Mouse (Mus musculus): ENCODE data around the gene Cspg4.
"Not testable (repeated sequence)": the region's sequence is repeated elsewhere in the genome, so short reads cannot be mapped to it uniquely, and the experiment has no call there.

The Cspg4 gene

GRCm38 (mm10) chr9:56891517-56892011 lies 26.7 kb downstream of the Cspg4 start:
- DNase-seq (ENCODE audit: low read depth) = no peak

- DNase-seq (ENCODE audit: low read depth) = no peak
Measured at GRCm38 (mm10) chr9:56892111-56892510, 27.3 kb downstream of the Cspg4 start.

- DNase-seq (ENCODE audit: low read depth) = no peak
Measured at GRCm38 (mm10) chr9:56893313-56893712, 28.5 kb downstream of the Cspg4 start.

GRCm38 (mm10) chr9:56894006-56894405 lies 29.2 kb downstream of the Cspg4 start:
- DNase-seq (ENCODE audit: low read depth) = no peak

GRCm38 (mm10) chr9:56896779-56897178 lies 31.9 kb downstream of the Cspg4 start:
- DNase-seq (ENCODE audit: low read depth) = no peak

- no peak for DNase-seq (ENCODE audit: low read depth)
Measured at GRCm38 (mm10) chr9:56899409-56899808, 34.6 kb downstream of the Cspg4 start.

- no peak for DNase-seq (ENCODE audit: low read depth)
Measured at GRCm38 (mm10) chr9:56900060-56900459, 35.2 kb downstream of the Cspg4 start.

- no peak for DNase-seq (ENCODE audit: low read depth)
Measured at GRCm38 (mm10) chr9:56900571-56900970, 35.7 kb downstream of the Cspg4 start.

GRCm38 (mm10) chr9:56901187-56901586 lies 36.4 kb downstream of the Cspg4 start:
- DNase-seq (ENCODE audit: low read depth) = no peak

GRCm38 (mm10) chr9:56903662-56904061 lies 38.8 kb downstream of the Cspg4 start:
- DNase-seq (ENCODE audit: low read depth) = no peak

- no peak for DNase-seq (ENCODE audit: low read depth)
Measured at GRCm38 (mm10) chr9:56907549-56907948, 42.7 kb downstream of the Cspg4 start.

- not testable (repeated sequence) for DNase-seq (ENCODE audit: low read depth)
Measured at GRCm38 (mm10) chr9:56909991-56910390, 45.2 kb downstream of the Cspg4 start.

- DNase-seq (ENCODE audit: low read depth) = no peak
Measured at GRCm38 (mm10) chr9:56911017-56911416, 46.2 kb downstream of the Cspg4 start.

GRCm38 (mm10) chr9:56913991-56914390 lies 49.2 kb downstream of the Cspg4 start:
- DNase-seq (ENCODE audit: low read depth) = peak; percentile 80

- no peak for DNase-seq (ENCODE audit: low read depth)
Measured at GRCm38 (mm10) chr9:56915116-56915515, 50.3 kb downstream of the Cspg4 start.

- no peak for DNase-seq (ENCODE audit: low read depth)
Measured at GRCm38 (mm10) chr9:56915695-56916410, 51.0 kb downstream of the Cspg4 start.

- no peak for DNase-seq (ENCODE audit: low read depth)
Measured at GRCm38 (mm10) chr9:56917131-56917530, 52.3 kb downstream of the Cspg4 start.

GRCm38 (mm10) chr9:56918466-56918865 lies 53.6 kb downstream of the Cspg4 start:
- DNase-seq (ENCODE audit: low read depth) = no peak

GRCm38 (mm10) chr9:56922746-56923145 lies 57.9 kb downstream of the Cspg4 start:
- no peak for DNase-seq (ENCODE audit: low read depth)

- DNase-seq (ENCODE audit: low read depth) = no peak
Measured at GRCm38 (mm10) chr9:56923841-56924650, 59.2 kb downstream of the Cspg4 start.

GRCm38 (mm10) chr9:56924651-56925027 lies 59.8 kb downstream of the Cspg4 start:
- peak; percentile 80 for DNase-seq (ENCODE audit: low read depth)

GRCm38 (mm10) chr9:56925291-56926024 lies 60.6 kb downstream of the Cspg4 start:
- no peak for DNase-seq (ENCODE audit: low read depth)

GRCm38 (mm10) chr9:56926025-56926360 lies 61.2 kb downstream of the Cspg4 start:
- DNase-seq (ENCODE audit: low read depth) = no peak
